Mouse (Mus musculus) neural tube, embryonic 12.5 days (tissue): ENCODE measurements around the gene Adh1. TPM values are rescaled to one million over a fixed set of nuclear protein-coding genes. Genes with fewer than 3 reads are reported as not detected.
A peak's percentile ranks its signal among the peaks of the same experiment; 100 is the strongest.

Source experiments
- ATAC-seq: fragments of 200-750 bp; cut with Nextera tagmentation; 2 replicates; pipeline ENCODE4 v1.8.0; 2017; ENCODE audit warnings: low read depth, mild to moderate bottlenecking, moderate TSS enrichment, moderate library complexity; ENCODE audit not compliant: low FRiP score
- H3K27ac ChIP-seq: fragments of 300-500 bp; sonication (generic); 2 replicates; pipeline ENCODE4 v1.5.1; 2016
- H3K27me3 ChIP-seq: fragments of 300-500 bp; sonication (generic); replicated peaks from 2 replicates; pipeline ENCODE4 v1.6.1; 2016; ENCODE audit warnings: mild to moderate bottlenecking
- H3K36me3 ChIP-seq: fragments of 300-500 bp; sonication (generic); 2 replicates; pipeline ENCODE4 v1.6.1; 2016; ENCODE audit warnings: mild to moderate bottlenecking
- H3K4me1 ChIP-seq: fragments of 300-500 bp; sonication (generic); 2 replicates; pipeline ENCODE4 v1.6.1; 2016
- H3K4me2 ChIP-seq: fragments of 300-500 bp; sonication (generic); replicated peaks from 2 replicates; pipeline ENCODE4 v1.6.1; 2016; ENCODE audit warnings: mild to moderate bottlenecking
- H3K4me3 ChIP-seq: fragments of 300-500 bp; sonication (generic); 2 replicates; pipeline ENCODE4 v1.5.1; 2016
- H3K9ac ChIP-seq: fragments of 300-500 bp; sonication (generic); 2 replicates; pipeline ENCODE4 v1.6.1; 2016; ENCODE audit warnings: mild to moderate bottlenecking
- H3K9me3 ChIP-seq: fragments of 300-500 bp; sonication (generic); 2 replicates; pipeline ENCODE4 v1.6.1; 2016; ENCODE audit warnings: mild to moderate bottlenecking
- WGBS: fragments of 180-500 bp; shearing (Covaris S2); methylation state at CpG from one replicate; pipeline ENCODE4 v1.1.7; 2016; 5-methylcytosine and 5-hydroxymethylcytosine counted together
- polyA plus RNA-seq: library from polyadenylated mRNA; unstranded; fragments of >200 nt; fragmentation: Nextera tagmentation; extraction: Ambion mirVana; gene quantifications from 2 replicates; pipeline ENCODE4 v1.2.1, GENCODE M21; 2016

Gene Adh1
- 2.7 and 4.6 TPM in 2 replicates for polyA plus RNA-seq

- H3K4me1 ChIP-seq, result no peaks in the 10 kb centered on the region
- H3K4me2 ChIP-seq, result no peak within 1 kb of the TSS
- H3K9ac ChIP-seq, result no peak within 1 kb of the TSS
- H3K9me3 ChIP-seq, result no peaks in the 10 kb centered on the region
- WGBS, result 87% methylated on average over 11 of the region's 11 CpGs
- no peak for ATAC-seq
- no peaks in the 10 kb centered on the region for H3K27me3 ChIP-seq
- H3K4me3 ChIP-seq, result no peak within 1 kb of the TSS
- no peaks in the 10 kb centered on the region for H3K36me3 ChIP-seq
- H3K27ac ChIP-seq, result no peak within 1 kb of the TSS
Measured at GRCm38 (mm10) chr3:138260721-138261669, at the start of gene Adh1. Gene Adh1 (plus strand): TSS chr3:138260991.

DNA sequence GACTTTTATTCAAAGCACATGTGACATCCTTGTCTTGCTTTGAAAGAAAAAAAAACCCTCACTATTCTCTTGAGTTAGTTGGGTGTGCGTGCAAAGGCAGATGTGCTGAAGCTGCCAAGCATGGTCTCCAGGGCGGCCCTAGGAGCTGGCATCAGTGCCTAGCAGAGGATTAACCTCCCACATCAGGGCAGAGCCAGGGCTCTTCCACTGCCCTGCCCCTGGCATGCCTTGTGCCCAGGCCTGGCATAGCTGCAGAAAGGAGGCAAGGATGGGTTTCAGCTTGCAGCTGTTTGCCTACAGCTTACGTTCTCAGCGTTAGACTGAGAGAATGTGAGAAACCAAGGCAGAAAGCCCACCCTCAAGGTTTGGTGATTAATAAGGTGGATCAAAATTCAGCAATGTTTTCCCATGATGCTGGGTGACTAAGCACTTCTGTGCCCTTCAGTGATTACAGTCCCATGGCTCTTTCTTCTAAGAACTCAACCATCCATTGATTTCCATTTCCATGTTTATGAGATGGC lies 48.3 kb upstream of the Adh1 start:
- Histone ChIP-seq H3K27ac (no peak overlapping the region), H3K9ac (no peak overlapping the region), H3K9me3 (no peaks in the 10 kb centered on the region), H3K4me3 (no peak overlapping the region), H3K36me3 (no peaks in the 10 kb centered on the region), H3K4me2 (no peak overlapping the region), H3K4me1 (no peaks in the 10 kb centered on the region), H3K27me3 (no peaks in the 10 kb centered on the region)
- no peak for ATAC-seq
- 90% methylated on average over 4 of the region's 4 CpGs for WGBS

GRCm38 (mm10) chr3:138215395-138215989 lies 45.3 kb upstream of the Adh1 start:
- peak; percentile 85 for ATAC-seq
- H3K4me3 ChIP-seq, result no peak overlapping the region
- H3K9me3 ChIP-seq, result no peaks in the 10 kb centered on the region
- WGBS, result 29% methylated on average over 11 of the region's 11 CpGs
- H3K27ac ChIP-seq, result no peak overlapping the region
- no peaks in the 10 kb centered on the region for H3K36me3 ChIP-seq
- no peaks in the 10 kb centered on the region for H3K27me3 ChIP-seq
- no peak overlapping the region for H3K4me2 ChIP-seq
- H3K9ac ChIP-seq, result no peak overlapping the region
- no peaks in the 10 kb centered on the region for H3K4me1 ChIP-seq

DNA sequence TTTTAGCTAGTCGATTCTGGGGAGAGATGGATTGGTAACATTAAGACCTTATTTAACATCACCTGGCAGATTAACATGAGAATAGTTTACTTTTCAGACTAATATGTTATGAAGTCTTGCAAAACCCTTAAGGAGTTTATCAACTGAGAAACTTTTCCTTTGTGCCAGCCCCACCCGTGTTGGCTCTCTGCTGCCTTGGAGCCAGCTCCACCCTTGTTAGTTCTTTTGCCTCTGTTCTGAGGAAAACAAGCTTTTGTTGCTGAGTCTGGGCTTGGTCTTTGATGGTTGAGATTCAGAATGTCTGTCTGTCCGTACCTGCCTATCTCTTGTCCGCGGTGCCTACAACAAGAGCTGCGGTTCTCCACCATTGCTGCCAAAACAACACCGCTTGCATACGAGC lies 44.7 kb upstream of the Adh1 start:
- no peaks in the 10 kb centered on the region for H3K9me3 ChIP-seq
- ATAC-seq, result no peak
- H3K4me3 ChIP-seq, result no peak overlapping the region
- no peaks in the 10 kb centered on the region for H3K4me1 ChIP-seq
- no peaks in the 10 kb centered on the region for H3K27me3 ChIP-seq
- H3K36me3 ChIP-seq, result no peaks in the 10 kb centered on the region
- WGBS, result 87% methylated on average over 8 of the region's 8 CpGs
- H3K27ac ChIP-seq, result no peak overlapping the region
- no peak overlapping the region for H3K4me2 ChIP-seq
- no peak overlapping the region for H3K9ac ChIP-seq

DNA sequence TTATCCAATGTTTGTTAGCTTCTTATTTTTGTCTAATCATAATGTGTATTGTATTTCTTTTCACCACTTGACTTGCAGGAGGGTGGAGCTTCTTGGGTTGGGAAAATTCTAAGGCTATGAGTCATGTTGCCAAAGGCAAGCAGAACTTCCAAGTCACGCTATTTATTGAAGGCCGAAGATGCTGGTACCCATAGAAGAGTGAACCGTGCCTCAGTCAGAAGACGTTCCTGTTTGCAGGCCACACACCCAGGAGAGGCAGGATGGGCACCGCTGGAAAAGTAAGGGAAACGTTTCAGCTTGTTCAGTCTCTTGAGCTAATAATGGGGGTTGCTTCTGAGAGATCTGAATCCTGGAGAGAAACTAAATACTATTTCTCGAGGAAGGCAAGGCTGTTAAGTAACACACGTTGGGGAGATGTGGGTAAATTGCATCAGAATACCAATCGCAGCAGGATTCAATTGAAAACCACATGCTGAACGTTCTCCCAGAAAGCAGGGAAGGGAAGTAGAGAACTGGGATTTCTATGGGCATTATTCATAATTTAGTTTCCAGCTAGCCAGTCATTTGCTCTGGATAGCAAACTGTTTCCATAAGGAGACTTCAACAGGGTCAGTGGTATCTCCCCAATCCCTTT lies 43.0 kb upstream of the Adh1 start, which contains the start of gene Adh7:
Gene Adh7 (plus strand): TSS at position 130 of the 634 bp plus-strand sequence.
- Histone ChIP-seq H3K36me3 (no peaks in the 10 kb centered on the region), H3K9ac (no peak within 1 kb of the TSS), H3K9me3 (no peaks in the 10 kb centered on the region), H3K27ac (no peak within 1 kb of the TSS), H3K4me1 (no peaks in the 10 kb centered on the region), H3K4me2 (no peak within 1 kb of the TSS), H3K27me3 (no peaks in the 10 kb centered on the region), H3K4me3 (no peak within 1 kb of the TSS)
- ATAC-seq, result no peak
- WGBS, result 82% methylated on average over 10 of the region's 10 CpGs

DNA sequence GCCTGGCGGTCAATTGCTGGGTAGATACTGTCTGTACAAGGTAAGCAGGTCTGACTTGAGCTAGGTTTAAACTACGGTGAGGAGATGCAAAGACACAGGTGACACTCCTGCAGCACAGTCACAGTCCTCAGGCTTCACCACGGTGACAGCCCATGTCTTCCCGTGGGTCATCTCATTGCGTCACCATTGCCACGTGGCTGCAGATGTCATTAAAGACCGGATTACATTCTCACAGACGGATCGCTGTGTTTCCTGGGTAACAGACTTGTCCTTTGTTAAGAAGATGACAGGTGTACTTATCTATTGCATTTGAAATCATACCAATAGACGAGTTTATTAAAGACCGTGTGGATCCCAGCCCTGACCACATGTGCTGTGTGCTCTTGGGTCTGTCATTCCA lies 39.7 kb upstream of the Adh1 start:
- no peak overlapping the region for H3K27ac ChIP-seq
- H3K36me3 ChIP-seq, result no peaks in the 10 kb centered on the region
- H3K4me3 ChIP-seq, result no peak overlapping the region
- no peaks in the 10 kb centered on the region for H3K9me3 ChIP-seq
- no peak overlapping the region for H3K9ac ChIP-seq
- no peak for ATAC-seq
- H3K4me1 ChIP-seq, result no peaks in the 10 kb centered on the region; the same call in 1 of the 2 replicates
- no peak overlapping the region for H3K4me2 ChIP-seq
- no peaks in the 10 kb centered on the region for H3K27me3 ChIP-seq
- WGBS, result 89% methylated on average over 11 of the region's 11 CpGs

DNA sequence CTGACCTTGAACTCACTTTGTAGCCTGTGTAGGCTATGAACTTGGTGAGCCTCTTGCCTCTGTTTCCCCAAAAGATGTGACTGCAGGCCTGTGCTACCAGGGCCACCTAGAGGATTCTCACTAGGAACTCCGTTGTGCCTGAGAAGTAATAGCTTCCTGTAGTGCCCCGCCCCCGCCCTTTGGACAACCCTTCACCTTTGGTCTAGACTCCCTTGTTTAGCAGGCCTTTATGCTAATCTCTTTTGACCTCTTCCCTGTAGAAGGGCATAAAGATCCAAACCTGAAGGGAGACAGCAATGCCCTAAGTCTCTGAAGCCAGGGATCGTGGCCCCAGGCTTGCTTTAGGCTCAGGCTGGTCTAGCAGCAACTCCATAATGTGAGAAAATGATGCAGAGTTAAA lies 38.3 kb upstream of the Adh1 start:
- no peak overlapping the region for H3K9ac ChIP-seq
- no peaks in the 10 kb centered on the region for H3K36me3 ChIP-seq
- ATAC-seq, result no peak
- no peaks in the 10 kb centered on the region for H3K27me3 ChIP-seq
- H3K4me3 ChIP-seq, result no peak overlapping the region
- H3K9me3 ChIP-seq, result no peaks in the 10 kb centered on the region
- WGBS, result 65% methylated on average over 4 of the region's 4 CpGs
- no peak overlapping the region for H3K27ac ChIP-seq
- H3K4me1 ChIP-seq, result no peaks in the 10 kb centered on the region; the same call in 1 of the 2 replicates
- H3K4me2 ChIP-seq, result no peak overlapping the region

DNA sequence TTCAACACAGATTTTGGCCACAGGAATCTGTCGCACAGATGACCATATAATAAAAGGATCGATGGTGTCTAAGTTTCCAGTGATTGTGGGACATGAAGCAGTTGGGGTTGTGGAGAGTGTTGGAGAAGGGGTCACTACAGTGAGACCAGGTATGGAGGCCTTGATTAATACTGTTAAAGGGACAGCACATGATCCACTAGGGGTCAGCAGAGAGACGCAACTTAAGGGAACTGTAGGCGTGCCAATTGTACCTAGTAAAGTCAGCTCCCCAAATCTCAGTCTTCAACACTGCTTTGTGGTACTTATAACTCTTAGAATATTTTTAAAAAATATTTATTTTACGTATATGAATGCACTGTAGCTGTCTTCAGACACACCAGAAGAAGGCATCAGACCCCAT lies 37.8 kb upstream of the Adh1 start:
- H3K9ac ChIP-seq, result no peak overlapping the region
- ATAC-seq, result peak; percentile 53
- H3K9me3 ChIP-seq, result no peaks in the 10 kb centered on the region
- no peaks in the 10 kb centered on the region for H3K36me3 ChIP-seq
- no peak overlapping the region for H3K4me2 ChIP-seq
- no peaks in the 10 kb centered on the region for H3K27me3 ChIP-seq
- no peak overlapping the region for H3K27ac ChIP-seq
- 50% methylated on average over 5 of the region's 5 CpGs for WGBS
- no peak overlapping the region for H3K4me3 ChIP-seq
- no peaks in the 10 kb centered on the region; the same call in 1 of the 2 replicates for H3K4me1 ChIP-seq

GRCm38 (mm10) chr3:138224363-138224954 lies 36.3 kb upstream of the Adh1 start:
- WGBS, result 87% methylated on average over 13 of the region's 13 CpGs
- H3K9ac ChIP-seq, result no peak overlapping the region
- no peak overlapping the region for H3K4me3 ChIP-seq
- no peak for ATAC-seq
- H3K4me2 ChIP-seq, result no peak overlapping the region
- H3K36me3 ChIP-seq, result no peaks in the 10 kb centered on the region
- H3K4me1 ChIP-seq, result no peaks in the 10 kb centered on the region; the same call in 1 of the 2 replicates
- no peaks in the 10 kb centered on the region for H3K9me3 ChIP-seq
- H3K27me3 ChIP-seq, result no peaks in the 10 kb centered on the region
- H3K27ac ChIP-seq, result no peak overlapping the region

- H3K27ac ChIP-seq, result no peak overlapping the region
- no peak overlapping the region for H3K9ac ChIP-seq
- H3K36me3 ChIP-seq, result no peaks in the 10 kb centered on the region
- no peaks in the 10 kb centered on the region; the same call in 1 of the 2 replicates for H3K4me1 ChIP-seq
- H3K9me3 ChIP-seq, result no peaks in the 10 kb centered on the region
- H3K27me3 ChIP-seq, result no peaks in the 10 kb centered on the region
- 76% methylated on average over 7 of the region's 7 CpGs for WGBS
- no peak overlapping the region for H3K4me3 ChIP-seq
- no peak for ATAC-seq
- no peak overlapping the region for H3K4me2 ChIP-seq
Measured at GRCm38 (mm10) chr3:138225331-138225730, 35.5 kb upstream of the Adh1 start.

DNA sequence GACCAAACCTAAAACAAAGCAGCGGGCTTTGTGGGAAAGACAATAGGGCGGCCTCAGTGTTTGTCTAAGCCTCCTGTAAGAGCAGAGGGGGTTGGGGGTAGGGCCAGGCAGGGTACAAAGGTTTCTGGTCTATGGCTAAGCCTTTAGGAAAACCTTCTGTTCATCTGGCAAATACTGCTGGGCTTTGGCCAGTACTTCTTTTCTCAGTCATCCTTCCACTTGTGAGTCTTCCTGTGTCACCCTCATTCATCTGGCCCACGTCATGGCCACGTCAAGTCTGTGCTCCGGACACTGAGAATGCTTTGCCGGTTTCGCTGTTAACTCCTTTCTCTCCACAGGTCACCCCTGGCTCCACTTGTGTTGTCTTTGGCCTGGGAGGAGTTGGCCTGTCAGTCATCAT lies 34.9 kb upstream of the Adh1 start:
- no peak overlapping the region for H3K4me2 ChIP-seq
- ATAC-seq, result no peak
- H3K36me3 ChIP-seq, result no peaks in the 10 kb centered on the region
- H3K27me3 ChIP-seq, result no peaks in the 10 kb centered on the region
- 48% methylated on average over 7 of the region's 7 CpGs for WGBS
- H3K9ac ChIP-seq, result no peak overlapping the region
- no peak overlapping the region for H3K4me3 ChIP-seq
- no peaks in the 10 kb centered on the region; the same call in 1 of the 2 replicates for H3K4me1 ChIP-seq
- no peaks in the 10 kb centered on the region for H3K9me3 ChIP-seq
- no peak overlapping the region for H3K27ac ChIP-seq

- Histone ChIP-seq H3K27ac (no peak overlapping the region), H3K36me3 (no peaks in the 10 kb centered on the region), H3K9ac (no peak overlapping the region), H3K4me2 (no peak overlapping the region), H3K27me3 (no peaks in the 10 kb centered on the region), H3K4me1 (no peaks in the 10 kb centered on the region; the same call in 1 of the 2 replicates), H3K4me3 (no peak overlapping the region), H3K9me3 (no peaks in the 10 kb centered on the region)
- ATAC-seq, result no peak
- WGBS, result 92% methylated on average over 6 of the region's 6 CpGs
Measured at GRCm38 (mm10) chr3:138226476-138226875, 34.3 kb upstream of the Adh1 start.
